Mouse (Mus musculus) megakaryocyte, embryonic 14.5 days (primary cell): ENCODE data around the gene Dazl.

Experiments used
- FLI1 ChIP-seq: IDR thresholded peaks from 2 replicates; pipeline ENCODE4 v1.6.1; 2012; ENCODE audit warnings: low read length, inconsistent platforms, mixed read lengths
- GATA1 ChIP-seq: IDR thresholded peaks from 3 replicates; pipeline ENCODE4 v1.6.1; 2012; ENCODE audit warnings: mixed read lengths, low read length, inconsistent platforms, borderline replicate concordance

DNA sequence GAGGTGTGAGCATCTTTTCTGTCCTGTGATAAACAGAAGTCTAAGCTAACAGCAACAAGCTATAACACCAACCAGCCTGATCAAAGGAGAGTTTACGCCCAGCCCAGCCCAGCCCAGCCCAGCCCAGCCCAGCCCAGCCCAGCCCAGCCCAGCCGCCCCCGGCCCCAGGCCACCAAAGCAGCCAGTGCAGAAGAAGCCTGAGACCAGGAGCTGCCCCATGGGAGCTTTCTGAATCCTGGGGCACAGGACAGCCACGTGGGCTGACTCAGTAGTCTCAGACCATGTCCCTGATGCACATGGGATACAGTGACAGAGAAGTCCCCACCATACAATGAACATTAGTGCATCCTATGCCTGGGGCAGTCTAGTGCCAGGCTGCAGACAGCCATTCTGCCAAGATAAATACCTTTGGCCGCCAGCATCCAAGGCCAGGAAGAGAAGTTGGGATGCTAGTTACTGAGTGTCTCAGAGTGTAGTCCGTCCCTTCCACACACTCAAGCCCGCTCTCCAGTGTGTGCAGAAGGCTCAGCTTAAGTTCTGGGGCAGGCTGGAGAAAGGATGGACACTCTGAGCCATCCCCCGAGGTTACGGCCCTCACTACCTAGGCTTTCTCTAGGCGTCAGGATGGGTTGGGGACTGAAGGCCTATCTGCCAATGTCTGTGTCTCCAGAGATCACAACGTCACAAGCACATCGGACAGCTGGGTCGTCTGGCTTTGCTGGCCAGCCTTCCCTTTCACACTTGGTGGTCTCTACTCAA, 57.3 kb downstream of the Dazl start:
- TF ChIP-seq GATA1: no peak
- TF ChIP-seq FLI1: no peak
